Mouse (Mus musculus): ENCODE results near the gene Nxph1. TPM values are rescaled to one million over a fixed set of nuclear protein-coding genes. Genes with fewer than 3 reads are reported as not detected.

Nxph1 gene
- polyA plus RNA-seq, 1 experiment from 2014 or later: 1.1 TPM

- Histone ChIP-seq H3K27me3 (peaks cover 85% of the 10 kb centered on the region), H3K9ac (no peak overlapping the region), H3K36me3 (no peaks in the 10 kb centered on the region), H3K9me3 (no peaks in the 10 kb centered on the region), H3K27ac (no peak overlapping the region), H3K4me1 (peaks cover 15% of the 10 kb centered on the region), H3K4me2 (replicated peaks) (peak overlapping the region; percentile 43), H3K4me3 (peak overlapping the region; percentile 31)
- no peak for ATAC-seq (ENCODE audit: insufficient number of reproducible peaks, insufficient read depth, low FRiP score, low TSS enrichment)
- 1% methylated on average over 26 of the region's 26 CpGs for WGBS
Observed at GRCm38 (mm10) chr6:8950611-8951325, 2.5 kb downstream of the Nxph1 start.

- no peaks in the 10 kb centered on the region for H3K9me3 ChIP-seq
- 0% methylated on average over 24 of the region's 24 CpGs for WGBS
- H3K27me3 ChIP-seq: peaks cover 91% of the 10 kb centered on the region
- no peak for ATAC-seq (ENCODE audit: insufficient number of reproducible peaks, insufficient read depth, low FRiP score, low TSS enrichment)
- peaks cover 15% of the 10 kb centered on the region for H3K4me1 ChIP-seq
- H3K4me3 ChIP-seq: peak overlapping the region; percentile 31
- no peak overlapping the region for H3K9ac ChIP-seq
- no peak overlapping the region for H3K27ac ChIP-seq
- H3K36me3 ChIP-seq: no peaks in the 10 kb centered on the region
- H3K4me2 ChIP-seq (replicated peaks): peak overlapping the region; percentile 43
Observed at GRCm38 (mm10) chr6:8951326-8951695, 3.1 kb downstream of the Nxph1 start.

DNA sequence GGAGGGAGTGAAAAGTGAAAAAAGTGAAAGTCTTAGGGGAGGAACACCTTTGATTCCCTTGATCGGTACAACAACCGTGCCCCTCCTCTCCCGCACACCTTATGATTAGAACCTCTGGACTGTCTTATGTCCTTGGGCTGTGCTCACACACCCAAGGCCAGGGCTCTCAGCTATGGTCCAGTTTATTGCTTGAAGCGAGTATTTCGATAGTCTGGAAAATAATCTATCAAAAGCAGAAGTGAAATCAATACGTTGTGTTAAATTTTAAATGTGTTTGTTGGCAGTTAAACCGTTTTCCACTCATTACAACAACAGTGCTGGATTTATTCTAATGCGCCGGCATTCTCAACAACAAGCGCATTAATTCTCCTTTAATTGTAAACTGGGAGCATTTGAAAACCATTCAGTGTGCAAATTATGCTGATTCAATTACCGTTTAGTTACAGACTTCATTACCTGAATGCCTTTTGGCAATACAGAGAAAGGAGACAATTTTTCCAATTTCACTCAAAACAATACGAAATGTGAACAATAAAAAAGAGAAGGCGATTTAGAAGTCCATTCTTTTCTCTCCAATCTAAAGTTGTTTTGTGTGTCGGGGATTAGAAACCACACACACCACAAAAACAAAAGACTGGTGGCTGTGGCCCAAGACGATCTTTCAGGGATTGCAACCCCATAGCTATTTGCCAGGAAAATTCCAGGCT lies 3.8 kb downstream of the Nxph1 start:
- ATAC-seq (ENCODE audit: insufficient number of reproducible peaks, insufficient read depth, low FRiP score, low TSS enrichment): no peak
- no peaks in the 10 kb centered on the region for H3K9me3 ChIP-seq
- no peaks in the 10 kb centered on the region for H3K36me3 ChIP-seq
- H3K4me2 ChIP-seq (replicated peaks): peak overlapping the region; percentile 43; the same call in 1 of the 2 replicates
- H3K27me3 ChIP-seq: peaks cover 94% of the 10 kb centered on the region
- 14% methylated on average over 15 of the region's 15 CpGs for WGBS
- H3K9ac ChIP-seq: no peak overlapping the region
- H3K4me1 ChIP-seq: peaks cover 15% of the 10 kb centered on the region
- no peak overlapping the region for H3K4me3 ChIP-seq
- no peak overlapping the region for H3K27ac ChIP-seq

GRCm38 (mm10) chr6:8955817-8956529 lies 7.7 kb downstream of the Nxph1 start:
- no peak overlapping the region for H3K4me3 ChIP-seq
- ATAC-seq (ENCODE audit: insufficient number of reproducible peaks, insufficient read depth, low FRiP score, low TSS enrichment): no peak
- H3K4me2 ChIP-seq (replicated peaks): no peak overlapping the region
- H3K36me3 ChIP-seq: no peaks in the 10 kb centered on the region
- H3K27ac ChIP-seq: no peak overlapping the region
- H3K9me3 ChIP-seq: no peaks in the 10 kb centered on the region
- peaks cover 82% of the 10 kb centered on the region for H3K27me3 ChIP-seq
- no peak overlapping the region for H3K9ac ChIP-seq
- WGBS: 1% methylated on average over 35 of the region's 35 CpGs
- H3K4me1 ChIP-seq: no peaks in the 10 kb centered on the region

DNA sequence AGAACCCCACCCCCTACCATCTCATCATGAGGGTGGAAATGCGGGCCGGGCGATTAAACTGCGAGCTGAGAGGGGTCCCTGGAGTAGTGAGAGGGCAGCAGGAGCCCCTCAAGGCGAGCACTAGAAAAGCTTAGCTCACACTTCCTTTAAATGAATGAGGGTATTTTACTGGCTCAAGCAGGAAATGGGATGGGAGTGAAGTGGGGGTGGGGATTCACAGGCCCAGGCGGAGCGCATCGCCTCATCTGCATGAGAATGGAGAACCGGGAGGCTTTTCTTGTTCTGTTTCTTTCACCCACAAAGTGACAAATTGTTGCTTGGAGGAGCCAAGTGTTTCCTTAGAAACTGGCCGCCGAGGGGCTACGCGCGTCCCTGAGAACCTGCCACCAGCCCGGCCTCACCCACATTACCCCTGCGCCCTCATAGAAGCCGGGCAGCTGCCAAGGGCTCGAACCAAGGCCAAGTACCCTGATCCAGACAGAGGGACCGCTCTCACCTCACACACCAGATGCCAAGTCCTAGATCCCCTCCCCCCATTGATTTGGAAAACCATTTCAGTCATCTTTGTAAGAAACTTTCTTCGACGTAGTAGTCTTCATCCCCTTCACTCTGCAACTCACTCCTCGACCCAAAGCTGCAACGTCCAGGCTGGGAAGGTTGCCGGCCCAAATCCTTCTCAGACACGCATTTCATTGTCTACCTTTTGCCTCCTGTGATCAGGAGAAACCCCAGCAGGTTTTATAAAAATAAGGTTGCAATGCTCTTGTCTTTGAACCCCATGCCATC lies 8.7 kb downstream of the Nxph1 start:
- 0 out of 2 replicates have a peak, but pooled peaks have one; percentile 41 for ATAC-seq (ENCODE audit: insufficient number of reproducible peaks, insufficient read depth, low FRiP score, low TSS enrichment)
- 2% methylated on average over 25 of the region's 25 CpGs for WGBS
- no peaks in the 10 kb centered on the region for H3K9me3 ChIP-seq
- no peak overlapping the region for H3K27ac ChIP-seq
- no peaks in the 10 kb centered on the region for H3K36me3 ChIP-seq
- no peak overlapping the region for H3K4me3 ChIP-seq
- 0 out of 2 replicates have a peak overlapping the region, but pooled peaks have one; percentile 7 for H3K4me2 ChIP-seq (replicated peaks)
- no peaks in the 10 kb centered on the region for H3K4me1 ChIP-seq
- no peak overlapping the region for H3K9ac ChIP-seq
- H3K27me3 ChIP-seq: peaks cover 73% of the 10 kb centered on the region

- no peaks in the 10 kb centered on the region for H3K9me3 ChIP-seq
- ATAC-seq (ENCODE audit: insufficient number of reproducible peaks, insufficient read depth, low FRiP score, low TSS enrichment): no peak
- no peaks in the 10 kb centered on the region for H3K36me3 ChIP-seq
- H3K4me2 ChIP-seq (replicated peaks): peak overlapping the region; percentile 38
- no peaks in the 10 kb centered on the region for H3K4me1 ChIP-seq
- H3K27me3 ChIP-seq: peaks cover 68% of the 10 kb centered on the region
- H3K4me3 ChIP-seq: peak overlapping the region; percentile 18
- H3K27ac ChIP-seq: no peak overlapping the region
- H3K9ac ChIP-seq: no peak overlapping the region
- WGBS: under 1% methylated on average over 15 of the region's 15 CpGs
Observed at GRCm38 (mm10) chr6:8957529-8957887, 9.3 kb downstream of the Nxph1 start.

- Histone ChIP-seq H3K9ac (no peak overlapping the region), H3K27me3 (peaks cover 60% of the 10 kb centered on the region)
- 3% methylated on average over 28 of the region's 28 CpGs for WGBS
Observed at GRCm38 (mm10) chr6:8958081-8958919, 10.1 kb downstream of the Nxph1 start.

DNA sequence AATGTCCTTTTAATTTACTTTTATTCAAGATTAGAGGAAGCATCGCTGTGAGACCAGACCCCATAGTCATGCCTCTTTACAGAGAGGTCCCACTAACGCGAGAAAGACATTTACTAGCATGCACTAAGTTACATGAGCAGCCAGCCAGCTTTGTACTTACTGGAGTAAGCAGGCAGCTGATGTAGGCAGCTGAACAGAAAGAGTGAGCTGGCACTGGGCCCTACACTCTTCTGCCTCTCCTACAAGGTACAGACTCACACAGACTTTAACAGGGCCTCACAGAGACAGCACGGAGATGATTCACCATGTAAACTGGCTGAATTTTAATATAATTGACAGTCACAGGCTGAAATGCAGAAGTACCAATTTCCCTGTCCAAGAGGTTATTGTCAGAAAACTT lies 11.6 kb downstream of the Nxph1 start:
- Histone ChIP-seq H3K36me3 (no peaks in the 10 kb centered on the region), H3K4me3 (no peak overlapping the region), H3K4me2 (replicated peaks) (no peak overlapping the region), H3K4me1 (no peaks in the 10 kb centered on the region), H3K9me3 (no peaks in the 10 kb centered on the region), H3K27ac (no peak overlapping the region), H3K9ac (no peak overlapping the region), H3K27me3 (peaks cover 47% of the 10 kb centered on the region)
- 85% methylated on average over 4 of the region's 4 CpGs for WGBS
- ATAC-seq (ENCODE audit: insufficient number of reproducible peaks, insufficient read depth, low FRiP score, low TSS enrichment): no peak

More at GRCm38 (mm10) chr6:8958081-8958919, 10.1 kb downstream of the Nxph1 start:
- no peak for ATAC-seq (ENCODE audit: insufficient number of reproducible peaks, insufficient read depth, low FRiP score, low TSS enrichment)
- no peaks in the 10 kb centered on the region for H3K4me1 ChIP-seq
- H3K4me3 ChIP-seq: peak overlapping the region; percentile 18; the same call in 1 of the 2 replicates
- peak overlapping the region; percentile 38 for H3K4me2 ChIP-seq (replicated peaks)
- no peak overlapping the region for H3K27ac ChIP-seq
- no peaks in the 10 kb centered on the region for H3K36me3 ChIP-seq
- H3K9me3 ChIP-seq: no peaks in the 10 kb centered on the region

GRCm38 (mm10) chr6:8970576-8970975 lies 22.3 kb downstream of the Nxph1 start:
- Histone ChIP-seq H3K4me1 (no peaks in the 10 kb centered on the region), H3K27ac (no peak overlapping the region), H3K27me3 (no peaks in the 10 kb centered on the region), H3K9ac (no peak overlapping the region), H3K4me2 (replicated peaks) (no peak overlapping the region), H3K9me3 (no peaks in the 10 kb centered on the region), H3K36me3 (no peaks in the 10 kb centered on the region), H3K4me3 (no peak overlapping the region)
- WGBS: 57% methylated on average over 2 of the region's 2 CpGs
- ATAC-seq (ENCODE audit: insufficient number of reproducible peaks, insufficient read depth, low FRiP score, low TSS enrichment): no peak

DNA sequence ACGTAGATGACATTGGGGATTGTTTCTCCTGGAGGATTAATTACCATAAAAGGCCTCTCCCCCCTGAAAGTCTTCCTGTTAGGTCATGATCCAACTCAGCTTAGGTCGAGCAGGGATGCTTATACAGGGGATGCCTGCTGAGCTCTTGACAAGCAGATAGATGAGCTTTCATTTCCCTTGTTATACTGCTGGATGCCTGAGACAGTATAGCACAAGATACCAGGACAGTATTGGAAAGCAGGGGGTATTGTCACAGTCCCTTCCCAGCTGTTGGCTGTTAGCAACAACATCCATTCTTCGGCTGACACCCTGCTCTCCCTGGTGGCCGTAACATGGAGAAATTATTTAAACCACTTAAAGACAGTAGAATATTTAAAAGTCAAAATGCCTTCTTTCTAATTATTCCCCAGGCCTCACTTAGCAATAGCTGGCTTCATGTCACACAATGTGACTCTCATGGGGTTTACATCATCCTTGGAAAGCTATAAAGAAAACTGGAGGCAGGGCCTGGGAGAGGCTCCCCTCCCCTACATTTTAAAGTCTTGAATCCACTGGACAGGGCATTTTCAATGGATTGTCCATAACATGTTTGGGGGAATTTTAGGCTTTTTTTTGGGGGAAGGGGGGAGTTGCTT lies 31.1 kb downstream of the Nxph1 start:
- Histone ChIP-seq H3K4me1 (no peaks in the 10 kb centered on the region), H3K4me3 (no peak overlapping the region), H3K36me3 (no peaks in the 10 kb centered on the region), H3K27me3 (no peaks in the 10 kb centered on the region), H3K9me3 (no peaks in the 10 kb centered on the region), H3K4me2 (replicated peaks) (no peak overlapping the region), H3K9ac (no peak overlapping the region), H3K27ac (no peak overlapping the region)
- no peak for ATAC-seq (ENCODE audit: insufficient number of reproducible peaks, insufficient read depth, low FRiP score, low TSS enrichment)
- whole genome bisulfite sequencing: 49% methylated on average over 4 of the region's 4 CpGs

Measured in embryonic facial prominence, embryonic 12.5 days (tissue).